30 mouse cellular contexts compared by ENCODE assay signal in genomic region chr1:20917496-20918050, GRCm38 (mm10). TPM values are rescaled to one million over a fixed set of nuclear protein-coding genes. Genes with fewer than 3 reads are reported as not detected.
A peak's percentile ranks its signal among the peaks of the same experiment; 100 is the strongest.
DNase-seq lines count a peak whose midpoint lies in the region; TF ChIP-seq lines count a peak whose summit lies in the region.
"Had no signal": no experiment of that assay in that cellular context is flagged by ENCODE, and none has a peak within 500 bp of the region (broad histone marks: within the 10 kb centered on the region; RNA-seq: fewer than 3 reads in every experiment).

No protein-coding gene starts in this region.

- DNase-seq in adrenal gland, adult 2 months, result peak; percentile 58
- DNase-seq in adrenal gland, postnatal 25 days, result no peak
- DNase-seq in layer of hippocampus, adult 2 months (ENCODE audit: low spot score in 2 of 2), result no peak
- DNase-seq in layer of hippocampus, adult 11-12 months (ENCODE audit: low spot score), result no peak
- DNase-seq in testis, postnatal 14 days (ENCODE audit: low spot score), result no peak
- no peak for DNase-seq in adipocyte (ENCODE audit: low spot score)
- DNase-seq: B cell, adult 2 months; cerebellum, adult 11 months; cerebellum, adult 2 months; cerebellum, adult 9-11 months; cerebellum, postnatal 36 days; embryo, embryonic 11 days; gastrocnemius, postnatal 36 days; heart, postnatal 10 days; heart, postnatal 36 days; kidney, adult 11 months had no signal

- no peaks in the 10 kb centered on the region for H3K36me3 ChIP-seq in testis, adult 2 months (ENCODE audit: control insufficient read depth, insufficient read depth, low read length)
- H3K36me3 ChIP-seq: embryonic facial prominence, embryonic 10.5 days; embryonic facial prominence, embryonic 13.5 days; forebrain, embryonic 12.5 days; forebrain, embryonic 15.5 days; G1E; heart, embryonic 12.5 days; heart, embryonic 15.5 days; hindbrain, embryonic 10.5 days; hindbrain, embryonic 13.5 days; intestine, embryonic 15.5 days had no signal

- peak; percentile 18; the same call in 1 of the 2 replicates for TF ChIP-seq POLR2A in testis, adult 2 months (IDR thresholded peaks at IDR 0.05; ENCODE audit: control insufficient read depth, low read depth, low read length)

- H3K27ac ChIP-seq in layer of hippocampus, adult 2 months, result 0 out of 2 replicates have a peak overlapping the region, but pooled peaks have one; percentile 3
- peak overlapping the region; percentile 91 for H3K27ac ChIP-seq in testis, adult 2 months (ENCODE audit: control insufficient read depth, insufficient read depth, low read depth, low read length)
- H3K27ac ChIP-seq: embryonic facial prominence, embryonic 10.5 days; embryonic facial prominence, embryonic 13.5 days; forebrain, embryonic 12.5 days; forebrain, embryonic 15.5 days; heart, embryonic 15.5 days; hindbrain, embryonic 10.5 days; hindbrain, embryonic 13.5 days; intestine, embryonic 15.5 days had no signal

- H3K4me1 ChIP-seq in testis, adult 2 months (ENCODE audit: control insufficient read depth, insufficient read depth, low read length), result peaks cover 17% of the 10 kb centered on the region

- H3K4me3 ChIP-seq in layer of hippocampus, adult 2 months, result no peak overlapping the region
- H3K4me3 ChIP-seq in testis, adult 2 months (ENCODE audit: control insufficient read depth, low read depth, low read length), result peak overlapping the region; percentile 80
- H3K4me3 ChIP-seq: embryonic facial prominence, embryonic 10.5 days; embryonic facial prominence, embryonic 13.5 days; erythroblast, embryonic 14.5 days; forebrain, embryonic 12.5 days; forebrain, embryonic 15.5 days; heart, embryonic 12.5 days; heart, embryonic 15.5 days; hindbrain, embryonic 10.5 days; hindbrain, embryonic 13.5 days; intestine, embryonic 15.5 days had no signal

- no peak for TF ChIP-seq CTCF in layer of hippocampus, adult 2 months (conservative IDR thresholded peaks at IDR 0.05)
- no peak for TF ChIP-seq CTCF in testis, adult 2 months (IDR thresholded peaks at IDR 0.05; ENCODE audit: control insufficient read depth, insufficient read depth, insufficient replicate concordance, low read depth, low read length)

- H3K27me3 ChIP-seq in testis, adult 2 months (ENCODE audit: control insufficient read depth, insufficient read depth, low read length), result no peaks in the 10 kb centered on the region
- H3K27me3 ChIP-seq: CH12.LX; embryonic facial prominence, embryonic 13.5 days; forebrain, embryonic 12.5 days; forebrain, embryonic 15.5 days; heart, embryonic 12.5 days; heart, embryonic 15.5 days; hindbrain, embryonic 13.5 days; intestine, embryonic 15.5 days; Patski had no signal

RNA-seq across cellular contexts. Expression of gene Paqr8, which starts 27.2 kb away (rescaled TPM):
- 10 to 100 TPM; 39.7 to 51.8 TPM for total RNA-seq in adrenal gland, adult 2 months (2021)
- 133 and 147 TPM in 2 replicates for polyA plus RNA-seq in adrenal gland, adult 2 months (2012; rRNA removed)
- 35.1 and 54.2 TPM in 2 replicates for total RNA-seq in adrenal gland, postnatal 25 days (2021)
- total RNA-seq in layer of hippocampus, adult 2 months (2021), result 100 to 1,000 TPM; 143 to 157 TPM
- 31.0 and 35.3 TPM in 2 replicates for polyA plus RNA-seq in testis, adult 2 months (2012; rRNA removed)

RNA-seq across cellular contexts. Expression of gene Efhc1, which starts 33.9 kb away (rescaled TPM):
- total RNA-seq in adrenal gland, adult 2 months (2021), result 1 to 10 TPM; 1.7 to 2.1 TPM
- 0.35 and 0.41 TPM in 2 replicates for polyA plus RNA-seq in adrenal gland, adult 2 months (2012; rRNA removed)
- total RNA-seq in adrenal gland, postnatal 25 days (2021), result 1.7 and 4.3 TPM in 2 replicates
- total RNA-seq in layer of hippocampus, adult 2 months (2021), result 1 to 10 TPM; 2.0 to 2.1 TPM
- 376 and 451 TPM in 2 replicates for polyA plus RNA-seq in testis, adult 2 months (2012; rRNA removed)
- total RNA-seq: CH12.LX, G1E had no signal
- polyA plus RNA-seq: erythroblast, embryonic 14.5 days; G1E had no signal
